Mouse (Mus musculus): ENCODE data around the gene Trpc4.

DNA sequence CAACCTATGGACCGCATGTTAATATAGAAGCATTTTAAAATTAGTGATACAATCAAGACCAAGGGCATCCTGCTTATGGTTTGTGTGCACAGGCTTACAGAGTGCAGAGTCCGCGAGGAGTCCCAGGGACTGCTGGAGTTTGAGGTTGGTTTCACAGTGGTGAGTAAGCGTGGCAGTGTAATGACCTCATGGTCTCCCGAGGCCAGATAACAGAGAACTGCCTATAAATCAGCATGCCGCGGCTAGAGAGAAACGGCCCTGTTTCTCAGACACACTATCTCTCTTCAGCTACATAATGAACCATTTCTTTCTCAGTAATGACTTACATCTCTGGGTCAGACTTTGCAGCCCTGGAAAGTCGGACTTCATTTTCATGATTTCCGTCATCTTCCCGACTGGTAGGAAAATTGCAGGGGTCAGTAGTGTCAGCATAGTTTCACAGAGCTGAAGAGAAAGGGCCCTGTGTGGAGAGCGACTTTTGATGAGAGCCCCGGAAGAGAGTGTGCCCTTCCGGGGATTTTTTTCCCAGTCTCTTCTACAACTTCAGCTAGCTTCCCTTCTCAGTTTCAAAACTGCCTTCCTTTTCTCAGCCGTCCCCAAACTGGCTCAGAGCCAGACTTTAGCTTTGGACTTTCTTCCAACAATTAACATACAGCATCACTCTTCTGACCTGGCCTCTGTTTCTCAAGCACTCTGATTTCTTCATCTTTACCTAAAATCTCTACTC is 202.8 kb downstream of the Trpc4 start:
- TF ChIP-seq TAL1 (IDR thresholded peaks at IDR 0.05; ENCODE audit: low read length) (no peak), GATA1 (IDR thresholded peaks at IDR 0.05; ENCODE audit: low read length) (no peak)
